Mouse (Mus musculus): ENCODE data around the gene Snx15.
A peak's percentile ranks its signal among the peaks of the same experiment; 100 is the strongest.

The Snx15 gene

GRCm38 (mm10) chr19:6118677-6119185 lies 9.4 kb downstream of the Snx15 start:
- no peak for DNase-seq

DNA sequence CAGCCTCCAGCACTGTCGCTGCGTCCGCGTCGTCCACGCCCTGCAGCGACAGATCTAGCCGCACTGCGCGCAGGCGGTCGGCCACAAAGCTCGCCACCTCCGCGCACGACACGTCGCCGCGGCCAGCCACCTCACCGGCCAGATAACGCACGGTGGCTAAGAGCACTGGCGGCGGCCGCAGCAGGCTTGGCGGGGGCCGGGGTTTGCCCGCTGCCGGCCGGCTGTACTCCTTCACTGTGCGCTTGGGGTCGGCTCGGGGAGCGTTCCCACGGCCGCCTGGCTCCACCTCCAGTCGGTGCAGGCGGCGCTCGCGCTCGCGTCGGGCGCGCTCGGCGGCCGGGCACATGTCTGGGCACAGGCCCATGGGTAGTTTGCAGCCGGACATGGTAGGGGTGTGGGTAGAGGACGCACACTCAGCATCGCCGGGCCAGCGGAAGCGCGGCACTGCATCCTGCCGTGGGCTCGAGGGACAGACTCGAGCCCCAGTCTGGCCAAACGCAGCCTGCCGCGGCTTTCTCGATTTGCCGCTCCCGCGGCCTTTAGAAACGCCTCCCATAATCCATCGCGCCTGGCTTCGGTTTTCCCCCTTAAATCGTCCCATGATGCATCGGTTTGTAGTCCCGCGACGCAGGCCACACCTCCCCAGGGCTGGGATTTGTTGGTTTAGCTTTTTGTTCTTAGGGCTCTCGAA lies 10.0 kb downstream of the Snx15 start, which contains the start of gene Sac3d1:
Gene Sac3d1 (minus strand): TSS at position 665 of the 691 bp plus-strand sequence.
- peak; percentile 90 for DNase-seq

DNA sequence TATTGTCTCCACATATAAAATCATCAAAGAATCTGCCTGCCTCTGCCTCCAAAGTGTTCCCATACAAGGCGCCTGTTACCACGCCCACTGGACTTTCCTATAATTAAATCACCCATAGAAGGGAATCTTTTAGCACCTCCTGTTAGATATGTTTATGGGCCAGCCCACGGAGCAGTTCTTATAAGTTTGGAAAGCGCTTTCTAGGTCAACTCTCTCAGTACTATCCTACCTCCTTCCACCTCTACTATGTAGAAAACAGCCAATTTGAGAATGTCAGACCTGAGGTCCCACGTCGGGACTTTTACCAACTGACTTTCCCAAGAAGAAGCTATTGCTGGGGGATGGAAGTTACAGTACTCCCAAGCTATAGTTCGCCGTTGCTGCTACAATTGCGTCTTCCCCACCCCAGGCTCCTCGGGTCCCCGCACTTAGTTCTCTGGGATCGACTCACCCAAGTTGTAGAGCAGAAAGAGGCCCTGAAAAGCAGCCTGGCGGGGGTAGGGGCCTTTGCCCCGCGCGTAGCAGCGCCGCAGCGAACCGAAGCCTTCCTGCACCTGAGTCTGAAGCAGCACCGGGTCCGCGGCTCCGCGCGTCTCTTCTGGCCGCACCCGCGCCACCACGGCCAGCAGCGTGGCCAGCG lies 10.6 kb downstream of the Snx15 start:
- DNase-seq, result no peak

DNA sequence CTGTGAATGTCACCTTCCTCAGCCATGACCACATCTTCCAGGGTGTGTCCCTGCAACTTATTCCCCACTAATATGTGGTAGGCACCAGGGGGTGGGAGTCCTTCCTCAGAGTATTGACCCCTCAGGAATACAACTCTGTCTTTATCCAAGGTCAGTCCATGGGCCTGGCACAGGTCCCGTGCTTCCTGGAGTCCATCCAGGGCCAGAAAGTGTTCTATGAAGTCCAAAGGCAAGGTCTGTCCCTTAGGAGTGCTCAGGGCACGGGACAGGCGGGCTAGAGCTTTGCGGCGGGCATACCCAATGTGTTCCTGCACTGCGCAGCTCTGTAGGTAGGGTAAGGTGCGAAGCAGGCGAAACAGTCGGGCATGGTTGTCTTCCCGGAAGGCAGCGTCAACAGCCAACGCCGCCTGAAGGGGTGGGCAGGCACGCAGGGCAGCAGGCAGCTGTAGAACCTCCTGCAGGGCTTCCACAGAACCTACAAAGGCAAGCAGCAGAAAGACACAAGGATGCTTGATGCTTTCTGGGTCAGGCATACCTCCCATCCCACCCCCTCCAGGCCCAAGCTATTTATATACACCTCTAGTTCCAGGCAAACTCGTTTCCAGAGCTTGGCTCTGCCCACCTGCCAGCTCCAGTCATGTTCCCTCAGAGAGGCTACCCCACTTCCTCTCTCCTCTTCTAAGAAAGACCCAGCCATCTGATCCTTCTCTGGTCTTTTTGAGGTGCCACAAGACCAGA lies 11.8 kb downstream of the Snx15 start:
- no peak for DNase-seq

- no peak for DNase-seq
These were observed 15.0 kb downstream of the Snx15 start for GRCm38 (mm10) chr19:6113116-6113515.

DNA sequence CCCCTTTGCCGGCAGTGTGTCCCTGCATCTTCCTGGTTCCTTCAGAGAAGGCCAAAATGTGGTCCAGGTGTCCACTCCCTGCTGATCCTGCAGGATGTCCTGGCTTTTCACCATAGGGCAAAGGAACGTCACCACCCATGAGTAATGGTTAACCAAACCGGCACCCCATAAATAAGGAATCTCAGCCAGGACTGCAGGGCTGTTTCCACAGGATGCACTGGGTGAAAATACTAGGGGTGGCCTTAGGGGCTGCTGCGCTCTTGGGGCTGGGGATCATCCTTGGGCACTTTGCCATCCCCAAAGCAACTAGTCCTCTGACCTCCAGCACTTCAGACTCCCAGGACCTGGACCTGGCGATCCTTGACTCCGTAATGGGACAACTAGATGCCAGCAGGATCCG lies 22.5 kb downstream of the Snx15 start, which contains the start of gene Naaladl1:
Gene Naaladl1 (plus strand): TSS at position 197 of the 400 bp plus-strand sequence.
- DNase-seq, result no peak

DNA sequence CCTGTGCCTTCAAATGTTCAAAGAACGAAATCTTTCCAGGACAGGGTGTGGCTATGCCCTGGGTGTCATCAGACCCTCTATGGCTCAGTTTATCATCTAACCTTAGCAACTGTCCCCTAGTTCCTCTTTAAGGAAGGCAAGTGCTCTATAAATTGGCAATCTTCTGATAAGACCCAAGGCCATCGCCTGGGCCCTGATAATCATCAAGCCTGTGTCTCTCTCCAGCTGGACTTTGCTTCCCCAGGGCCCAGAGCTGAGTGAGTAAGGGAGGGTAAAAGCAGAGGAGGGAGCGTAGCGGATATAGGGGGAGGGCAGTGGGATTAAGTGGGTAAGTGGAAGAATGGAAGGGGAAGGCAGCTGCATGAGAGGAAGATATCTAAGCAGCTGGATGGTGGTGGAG lies 23.6 kb downstream of the Snx15 start:
- DNase-seq, result no peak

GRCm38 (mm10) chr19:6102169-6102853 lies 25.8 kb downstream of the Snx15 start:
- DNase-seq, result peak; percentile 63

DNA sequence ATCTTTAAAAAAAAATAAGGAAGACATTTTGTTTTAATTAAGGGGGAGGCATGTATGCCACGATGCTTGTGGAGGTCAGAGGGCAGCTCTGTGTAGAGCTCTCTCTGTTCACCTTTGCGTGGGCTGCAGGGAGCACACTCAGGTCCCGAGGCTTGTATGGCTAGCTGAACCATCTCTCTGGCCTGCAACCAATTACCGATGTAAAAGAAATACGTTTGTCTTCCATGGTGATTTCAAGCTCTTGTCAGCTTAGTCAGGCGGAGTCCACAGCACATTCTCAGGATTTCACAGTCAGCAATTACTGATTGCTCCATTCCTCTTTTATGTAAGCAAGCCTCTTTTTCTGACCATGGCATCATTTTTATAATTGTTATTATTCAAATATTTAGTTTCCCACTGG lies 26.9 kb downstream of the Snx15 start:
- no peak for DNase-seq

GRCm38 (mm10) chr19:6097847-6098246 lies 30.3 kb downstream of the Snx15 start:
- DNase-seq, result no peak

- DNase-seq, result no peak
These were observed 34.0 kb downstream of the Snx15 start, which contains the start of gene AC131692.1 for GRCm38 (mm10) chr19:6094119-6094518. TSS of gene AC131692.1 (plus strand) at chr19:6094419.

DNA sequence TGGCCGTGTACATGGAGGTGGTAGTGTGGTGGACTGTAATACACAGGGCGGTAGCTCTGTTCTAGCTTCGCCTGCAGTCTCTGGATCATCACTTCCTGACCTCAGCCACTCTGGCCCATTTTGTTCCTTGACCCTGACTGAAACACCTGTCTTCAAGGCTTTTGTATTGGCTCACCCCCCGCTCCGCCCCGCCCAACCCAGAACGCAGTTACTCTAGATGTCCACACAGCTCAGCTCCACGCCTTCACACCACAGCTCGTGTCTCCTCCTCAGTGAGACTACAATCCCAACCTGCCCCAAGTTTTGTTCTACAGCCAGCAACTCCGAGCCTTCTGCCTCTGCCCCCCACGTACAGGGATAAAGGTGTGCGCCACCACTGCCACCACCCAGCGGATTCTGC lies 39.3 kb downstream of the Snx15 start:
- DNase-seq, result no peak

DNA sequence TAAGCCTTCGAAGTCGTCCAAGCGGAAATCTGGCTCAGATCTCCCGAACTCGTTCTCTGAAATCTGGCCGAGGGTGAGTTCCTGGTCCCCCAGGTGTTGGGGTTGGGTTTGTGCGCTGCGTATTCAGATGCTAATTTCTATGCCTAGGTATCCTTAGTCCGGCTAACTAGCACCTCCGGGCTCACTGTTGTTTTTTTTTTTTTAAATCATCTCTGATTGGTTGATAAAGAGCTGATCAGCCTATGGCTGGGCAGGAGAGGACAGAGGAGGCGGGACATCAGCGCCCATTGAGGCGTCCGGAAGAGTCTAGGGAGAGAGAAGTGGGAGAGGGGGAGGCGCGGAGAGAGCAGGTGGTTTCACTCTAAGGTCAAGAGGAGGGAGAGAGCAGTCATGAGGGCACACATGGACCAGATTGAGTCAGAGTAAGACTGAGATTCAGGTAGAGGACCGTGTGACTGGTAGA lies 42.7 kb downstream of the Snx15 start:
- DNase-seq, result peak; percentile 85

DNA sequence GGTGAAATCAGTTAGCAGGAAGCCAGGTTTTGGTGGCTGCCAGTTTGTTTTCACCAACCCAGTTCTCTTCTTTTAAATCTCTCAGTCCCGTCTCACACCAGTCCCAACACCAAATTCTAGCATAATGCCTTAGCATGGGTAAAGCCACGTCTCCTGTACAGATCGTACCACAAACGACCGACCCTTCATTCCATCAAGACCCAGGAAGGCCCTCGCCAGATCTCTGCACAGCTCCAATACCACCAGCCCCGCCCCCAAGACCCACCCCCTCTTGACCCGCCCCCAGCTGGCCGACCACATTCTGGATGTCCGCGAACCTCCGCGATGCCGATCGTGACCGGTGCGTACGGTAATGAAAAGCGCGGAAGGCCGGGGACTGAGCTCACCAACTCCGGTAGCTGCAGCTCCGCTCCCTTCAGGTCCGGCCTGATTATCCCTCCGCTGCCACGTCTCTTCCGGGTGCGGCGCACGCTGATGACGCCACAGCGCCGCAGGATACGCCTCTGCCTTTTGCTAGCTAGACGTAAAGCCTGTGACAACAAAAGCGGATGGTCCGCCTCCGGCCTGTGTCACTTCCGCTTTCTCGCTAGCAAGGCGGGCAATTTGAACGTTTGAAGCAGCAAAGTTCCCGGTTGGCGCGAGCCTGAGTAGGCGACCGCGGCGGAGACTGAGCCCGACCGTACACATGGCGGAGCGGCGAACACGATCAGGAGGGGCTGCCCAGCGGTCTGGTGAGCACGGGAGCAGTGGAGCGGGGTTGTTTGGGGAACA lies 43.4 kb downstream of the Snx15 start, which contains the start of the genes Zfpl1 and Cdca5:
Gene Zfpl1 (minus strand): TSS at position 479 of the 771 bp plus-strand sequence.
Gene Cdca5 (plus strand): TSS at position 506 of the 771 bp plus-strand sequence.
- peak; percentile 96 for DNase-seq

DNA sequence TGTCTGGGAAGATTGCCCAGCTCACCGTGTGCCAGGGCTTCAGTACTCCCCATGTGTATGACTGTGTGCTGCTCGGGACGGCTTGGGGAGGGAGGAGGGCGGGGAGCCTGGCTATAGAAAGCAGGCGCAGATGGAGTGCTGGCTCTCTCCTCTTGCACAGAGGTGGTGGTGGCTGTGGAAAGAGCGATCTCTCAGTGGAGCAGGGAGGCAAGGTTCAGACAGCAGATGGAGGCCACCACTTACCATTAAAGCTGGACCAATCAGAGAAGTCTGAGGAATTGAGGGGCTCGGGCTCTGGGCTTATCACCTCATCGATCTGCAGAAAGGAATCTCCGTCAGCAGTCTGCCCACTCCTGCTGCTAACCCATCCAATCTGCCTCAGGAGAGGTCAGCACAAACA lies 45.9 kb downstream of the Snx15 start, which contains the start of gene Gm28374:
Gene Gm28374 (minus strand): TSS at position 101 of the 400 bp plus-strand sequence.
- no peak for DNase-seq

GRCm38 (mm10) chr19:6079983-6080480 lies 48.1 kb downstream of the Snx15 start, which contains the start of gene Tmem262:
TSS of gene Tmem262 (plus strand) at chr19:6080033.
- no peak for DNase-seq

DNA sequence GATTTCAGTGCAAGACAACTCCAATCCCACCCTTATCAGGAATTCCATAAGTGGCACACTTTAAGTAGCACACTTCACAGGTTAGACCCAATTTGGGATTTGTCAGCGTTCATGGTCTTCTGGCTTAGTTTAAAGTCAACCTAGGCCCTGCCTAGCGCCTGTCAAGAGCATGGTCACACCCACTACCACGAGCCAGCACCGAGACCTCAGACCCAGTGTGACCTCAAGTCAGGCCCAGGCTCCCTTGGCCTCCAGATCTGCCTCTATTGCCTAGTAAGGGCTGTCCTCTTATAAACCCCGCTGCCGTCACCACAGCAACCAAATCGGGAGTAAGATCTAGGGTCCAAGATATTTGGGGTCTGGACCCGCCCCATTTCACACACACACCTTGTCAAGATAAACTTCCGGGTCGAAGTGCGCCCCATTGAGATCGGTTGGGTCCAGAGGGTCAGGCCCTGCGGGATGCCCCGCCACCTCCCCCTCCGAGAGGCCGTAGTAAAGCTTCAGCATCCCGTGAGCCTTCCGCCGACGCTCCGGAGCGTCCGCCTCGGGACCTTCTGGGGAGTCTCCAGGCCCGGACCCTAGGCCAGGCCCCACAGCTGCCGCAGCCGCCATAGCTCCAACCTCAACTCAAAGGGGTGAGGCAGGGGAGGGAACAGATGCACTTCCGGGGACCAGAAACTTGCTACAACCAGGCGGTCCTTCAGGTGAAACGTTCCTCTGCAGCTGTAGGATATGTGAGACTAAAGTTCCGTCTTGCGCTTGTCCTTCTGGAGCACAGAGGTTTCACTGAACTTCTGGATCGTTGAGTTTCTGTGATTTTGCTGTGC lies 51.3 kb downstream of the Snx15 start, which contains the start of gene Vps51:
Gene Vps51 (minus strand): TSS at position 668 of the 830 bp plus-strand sequence.
- peak; percentile 80 for DNase-seq

DNA sequence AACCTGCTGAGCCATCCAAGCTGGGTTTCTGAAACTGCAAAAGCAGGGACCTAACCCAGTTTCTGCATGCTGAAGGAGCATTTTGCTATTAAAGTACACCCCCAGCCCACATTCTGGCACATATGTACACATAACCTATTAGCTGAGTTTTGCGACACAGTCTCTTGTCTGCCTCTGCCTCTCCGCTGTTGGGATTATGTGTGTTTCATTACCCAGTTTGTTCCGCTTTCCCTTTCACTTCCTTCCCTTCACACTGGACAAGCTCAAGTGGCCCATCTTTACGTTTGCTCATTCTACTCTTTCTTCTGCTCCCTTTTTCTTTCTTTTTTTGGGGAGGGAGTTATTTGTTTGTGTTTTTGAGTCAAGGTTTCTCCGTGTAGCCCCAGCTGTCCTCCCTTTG lies 54.2 kb downstream of the Snx15 start:
- no peak for DNase-seq

DNA sequence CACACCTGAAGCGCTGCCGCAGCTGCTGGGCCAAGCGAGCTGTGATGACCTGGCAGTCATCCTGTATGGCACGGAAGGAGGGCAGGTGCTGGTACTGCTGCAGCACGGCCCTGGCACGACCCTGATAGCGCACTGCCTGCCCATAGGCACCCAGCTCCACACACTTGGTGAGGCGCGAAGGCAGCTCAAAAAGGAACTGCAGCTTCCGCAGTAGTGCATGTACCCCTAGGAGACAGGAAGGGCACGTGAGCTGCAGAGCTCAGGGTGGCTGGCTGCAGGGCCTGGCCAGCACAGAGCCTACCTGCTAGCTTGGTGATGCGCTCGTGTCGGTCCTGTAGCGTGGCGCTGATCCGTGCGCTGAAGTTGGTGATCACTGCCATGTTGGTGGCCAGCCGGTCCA lies 56.8 kb downstream of the Snx15 start:
- no peak for DNase-seq

DNA sequence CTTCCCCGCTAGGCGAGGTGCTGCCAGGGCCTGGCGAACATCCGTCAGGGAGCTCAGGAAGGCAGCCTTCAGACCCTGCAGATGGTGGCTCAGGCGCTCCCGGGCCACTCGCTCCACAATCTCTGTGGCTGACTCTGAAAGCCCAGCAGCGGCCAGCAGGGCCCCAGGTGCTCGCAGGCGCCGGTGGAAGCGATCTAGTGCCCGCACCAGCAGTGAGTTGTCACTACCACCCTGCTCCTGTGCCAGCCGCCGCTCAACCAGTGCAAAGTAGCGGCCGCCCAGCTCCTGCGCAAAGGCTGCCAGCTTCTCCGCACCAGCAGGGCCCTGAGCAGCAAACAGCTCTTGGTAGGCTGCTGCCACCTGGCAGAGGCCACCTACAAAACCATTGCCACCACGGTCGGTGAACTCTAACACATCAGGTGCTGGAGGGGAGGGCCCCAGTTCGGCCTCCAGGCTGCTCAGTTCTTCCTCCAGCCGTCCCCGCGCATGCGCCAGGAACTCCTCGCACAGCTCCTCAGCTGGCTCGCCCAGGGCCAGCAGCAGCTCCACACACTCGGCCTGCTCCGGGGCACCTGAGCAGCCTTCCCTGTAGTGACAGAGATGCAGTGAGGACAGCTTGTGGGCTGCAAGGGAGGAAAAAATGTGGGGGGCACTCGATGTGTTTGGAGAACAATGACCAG lies 57.4 kb downstream of the Snx15 start:
- no peak for DNase-seq
